Mouse (Mus musculus): ENCODE measurements at regions not wholly inside any gene's neighbourhood (a gene's known extent, or its start where the extent isn't known, plus 50 kb on each side); places are given as distances from the start of the nearest gene placed in this dataset.

GRCm38 (mm10) chr6:12140596-12140995, 233.0 kb downstream of the Phf14 start:
- Histone ChIP-seq H3K36me3 (no peaks in the 10 kb centered on the region), H3K4me2 (no peak overlapping the region), H3K9ac (replicated peaks) (no peak overlapping the region), H3K27ac (replicated peaks) (no peak overlapping the region), H3K4me1 (no peaks in the 10 kb centered on the region; the same call in 1 of the 2 replicates), H3K4me3 (replicated peaks) (no peak overlapping the region), H3K9me3 (replicated peaks) (no peaks in the 10 kb centered on the region), H3K27me3 (replicated peaks) (no peaks in the 10 kb centered on the region)
- WGBS, result 87% methylated on average over 2 of the region's 2 CpGs
- no peak for ATAC-seq (ENCODE audit: low FRiP score)

DNA sequence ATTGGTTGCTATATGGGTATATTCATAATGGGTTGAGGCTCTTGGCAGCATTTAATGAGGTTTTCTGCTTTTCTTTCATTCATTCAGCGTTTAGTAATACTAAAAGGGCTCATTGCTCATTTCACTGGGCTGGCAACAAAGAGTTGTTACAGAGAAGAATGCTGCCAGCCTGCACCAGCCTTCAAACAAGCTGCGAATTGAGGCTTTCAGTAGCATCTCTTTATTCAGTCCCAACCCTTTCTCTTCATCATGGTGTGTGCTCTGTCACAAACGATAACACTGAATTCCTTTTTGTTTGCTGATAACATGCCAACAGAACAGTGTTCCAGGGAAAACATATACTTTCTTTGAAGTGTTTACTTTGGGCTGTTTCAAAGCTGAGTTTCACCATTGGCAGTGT, 237.6 kb downstream of the Phf14 start:
- ATAC-seq (ENCODE audit: low FRiP score), result no peak
- H3K9me3 ChIP-seq (replicated peaks), result no peaks in the 10 kb centered on the region
- H3K4me1 ChIP-seq, result no peaks in the 10 kb centered on the region; the same call in 1 of the 2 replicates
- H3K4me2 ChIP-seq, result no peak overlapping the region
- H3K36me3 ChIP-seq, result no peaks in the 10 kb centered on the region
- H3K4me3 ChIP-seq (replicated peaks), result no peak overlapping the region
- WGBS, result 51% methylated on average over 3 of the region's 3 CpGs
- H3K9ac ChIP-seq (replicated peaks), result no peak overlapping the region
- no peaks in the 10 kb centered on the region for H3K27me3 ChIP-seq (replicated peaks)
- H3K27ac ChIP-seq (replicated peaks), result no peak overlapping the region

DNA sequence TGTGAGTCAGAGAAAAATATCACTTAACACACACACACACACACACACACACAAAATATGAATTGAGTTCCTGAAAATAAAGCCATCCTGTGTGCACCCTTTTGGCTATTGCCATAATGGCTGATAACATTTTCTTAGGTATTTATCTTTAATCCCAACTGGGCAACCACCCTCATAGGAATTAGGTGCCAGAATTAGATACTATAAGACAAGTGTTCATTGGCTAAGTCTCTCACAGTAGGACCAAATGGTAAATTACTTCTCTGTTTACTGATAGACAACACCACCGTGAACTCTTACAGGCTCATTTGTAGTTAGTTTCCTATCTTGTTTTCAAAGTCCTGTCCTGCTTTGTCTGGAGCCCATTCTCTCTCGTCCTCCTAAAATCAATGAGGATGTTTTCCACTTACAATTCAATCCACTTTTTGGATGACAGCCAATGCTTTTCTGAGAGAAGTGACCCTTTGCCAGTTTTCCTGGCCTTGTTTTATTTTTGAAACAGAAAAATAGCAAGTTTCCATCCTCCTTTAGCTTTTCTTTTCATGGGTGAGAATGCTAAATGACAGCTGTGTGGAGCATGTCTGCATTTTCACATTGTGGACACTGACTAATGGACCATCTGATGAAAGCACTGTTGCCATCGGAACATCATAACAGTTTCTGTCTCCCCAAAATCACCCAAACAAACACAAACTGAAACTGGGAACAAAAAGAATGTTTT, 243.2 kb downstream of the Phf14 start:
- ATAC-seq (ENCODE audit: low FRiP score), result no peak
- Histone ChIP-seq H3K9me3 (replicated peaks) (no peaks in the 10 kb centered on the region), H3K27ac (replicated peaks) (no peak overlapping the region), H3K27me3 (replicated peaks) (no peaks in the 10 kb centered on the region), H3K36me3 (no peaks in the 10 kb centered on the region), H3K4me1 (no peaks in the 10 kb centered on the region), H3K4me3 (replicated peaks) (no peak overlapping the region), H3K9ac (replicated peaks) (no peak overlapping the region), H3K4me2 (no peak overlapping the region)
- WGBS, result 55% methylated on average over 3 of the region's 3 CpGs

- 76% methylated on average over 1 of the region's 1 CpGs for WGBS
- Histone ChIP-seq H3K4me2 (no peak overlapping the region), H3K36me3 (no peaks in the 10 kb centered on the region), H3K9ac (replicated peaks) (no peak overlapping the region), H3K27me3 (replicated peaks) (no peaks in the 10 kb centered on the region), H3K9me3 (replicated peaks) (no peaks in the 10 kb centered on the region), H3K27ac (replicated peaks) (no peak overlapping the region), H3K4me1 (no peaks in the 10 kb centered on the region), H3K4me3 (replicated peaks) (no peak overlapping the region)
- no peak for ATAC-seq (ENCODE audit: low FRiP score)
Observed at GRCm38 (mm10) chr6:12163971-12164370, 256.4 kb downstream of the Phf14 start.

- H3K4me1 ChIP-seq, result no peaks in the 10 kb centered on the region
- no peak overlapping the region for H3K4me3 ChIP-seq (replicated peaks)
- H3K36me3 ChIP-seq, result no peaks in the 10 kb centered on the region
- no peak overlapping the region for H3K9ac ChIP-seq (replicated peaks)
- H3K9me3 ChIP-seq (replicated peaks), result no peaks in the 10 kb centered on the region
- H3K27me3 ChIP-seq (replicated peaks), result no peaks in the 10 kb centered on the region
- H3K27ac ChIP-seq (replicated peaks), result no peak overlapping the region
- ATAC-seq (ENCODE audit: low FRiP score), result no peak
- WGBS, result 92% methylated on average over 1 of the region's 1 CpGs
- no peak overlapping the region for H3K4me2 ChIP-seq
Observed at GRCm38 (mm10) chr6:12168533-12168932, 260.9 kb downstream of the Phf14 start.

GRCm38 (mm10) chr6:12169431-12169830, 261.8 kb downstream of the Phf14 start:
- Histone ChIP-seq H3K9me3 (replicated peaks) (no peaks in the 10 kb centered on the region), H3K27me3 (replicated peaks) (no peaks in the 10 kb centered on the region), H3K4me1 (no peaks in the 10 kb centered on the region), H3K4me3 (replicated peaks) (no peak overlapping the region), H3K36me3 (no peaks in the 10 kb centered on the region), H3K4me2 (no peak overlapping the region), H3K9ac (replicated peaks) (no peak overlapping the region), H3K27ac (replicated peaks) (no peak overlapping the region)
- ATAC-seq (ENCODE audit: low FRiP score), result no peak
- WGBS, result 74% methylated on average over 7 of the region's 7 CpGs

DNA sequence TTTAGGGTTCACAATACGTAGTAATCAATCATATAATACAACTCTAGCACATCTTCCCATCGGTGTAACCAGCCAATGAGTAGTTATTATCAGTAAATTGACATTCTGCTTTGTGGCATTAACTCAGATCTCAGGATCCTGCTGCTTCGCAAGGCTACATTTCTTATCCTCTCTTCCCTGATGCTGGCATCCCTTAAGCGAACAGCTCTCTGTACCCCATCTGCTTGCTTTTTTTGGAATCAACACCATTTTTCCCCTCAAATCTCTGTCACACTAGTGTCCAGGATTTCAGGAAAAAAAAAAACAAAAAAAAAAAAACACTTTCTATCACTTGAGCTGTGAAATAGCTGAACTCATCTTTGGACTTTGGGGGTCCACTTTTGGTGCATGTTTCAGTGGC, 263.1 kb downstream of the Phf14 start:
- Histone ChIP-seq H3K27me3 (replicated peaks) (no peaks in the 10 kb centered on the region), H3K9ac (replicated peaks) (no peak overlapping the region), H3K27ac (replicated peaks) (no peak overlapping the region), H3K9me3 (replicated peaks) (no peaks in the 10 kb centered on the region), H3K4me1 (no peaks in the 10 kb centered on the region), H3K36me3 (no peaks in the 10 kb centered on the region), H3K4me3 (replicated peaks) (no peak overlapping the region), H3K4me2 (no peak overlapping the region)
- 90% methylated on average over 4 of the region's 4 CpGs for WGBS
- no peak for ATAC-seq (ENCODE audit: low FRiP score)

DNA sequence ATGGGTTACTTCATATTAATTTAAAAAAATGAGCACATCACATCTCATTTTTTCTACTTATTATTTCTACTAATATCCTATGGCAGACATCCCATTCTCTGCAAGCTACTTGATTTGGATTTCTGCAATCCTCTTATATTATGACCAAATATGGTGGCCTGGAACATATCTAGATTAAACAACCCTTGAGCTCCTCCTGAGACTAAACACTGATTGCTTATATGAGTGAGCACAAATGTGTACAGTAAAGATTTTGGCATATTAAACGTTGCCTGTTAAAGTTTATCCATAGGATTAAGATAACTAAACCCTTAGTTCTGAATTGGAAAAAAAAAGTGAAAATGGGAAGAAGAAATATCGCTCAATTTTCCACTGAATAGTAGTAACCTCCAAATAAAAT, 263.6 kb downstream of the Phf14 start:
- no peak for ATAC-seq (ENCODE audit: low FRiP score)
- no peaks in the 10 kb centered on the region for H3K36me3 ChIP-seq

DNA sequence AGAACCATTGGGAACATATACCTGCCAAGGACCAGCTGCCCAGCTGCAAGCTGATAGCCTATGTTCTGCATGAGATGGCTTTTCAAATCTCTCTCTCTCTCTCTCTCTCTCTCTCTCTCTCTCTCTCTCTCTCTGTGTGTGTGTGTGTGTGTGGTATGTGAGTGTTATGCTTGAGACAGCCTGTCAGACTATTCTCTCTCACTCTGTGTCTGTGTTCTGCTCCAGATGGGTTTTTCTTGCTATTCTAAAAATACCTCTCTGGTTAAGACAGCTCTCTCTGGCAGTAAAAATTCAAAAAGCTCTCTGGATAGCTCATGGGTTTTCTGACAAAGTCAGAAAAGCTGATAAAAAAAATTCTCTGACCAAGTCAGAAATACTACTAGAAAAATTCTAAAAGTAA, 270.4 kb downstream of the Phf14 start:
- Histone ChIP-seq H3K36me3 (no peaks in the 10 kb centered on the region), H3K4me2 (no peak overlapping the region), H3K9ac (replicated peaks) (no peak overlapping the region), H3K4me1 (no peaks in the 10 kb centered on the region), H3K9me3 (replicated peaks) (no peaks in the 10 kb centered on the region), H3K27ac (replicated peaks) (no peak overlapping the region), H3K4me3 (replicated peaks) (no peak overlapping the region), H3K27me3 (replicated peaks) (no peaks in the 10 kb centered on the region)
- no peak for ATAC-seq (ENCODE audit: low FRiP score)

More for the DNA sequence above, 263.6 kb downstream of the Phf14 start:
- H3K4me3 ChIP-seq (replicated peaks), result no peak overlapping the region
- no peak overlapping the region for H3K27ac ChIP-seq (replicated peaks)
- WGBS, result 85% methylated on average over 2 of the region's 2 CpGs
- H3K4me1 ChIP-seq, result no peaks in the 10 kb centered on the region
- H3K9ac ChIP-seq (replicated peaks), result no peak overlapping the region
- H3K27me3 ChIP-seq (replicated peaks), result no peaks in the 10 kb centered on the region
- H3K9me3 ChIP-seq (replicated peaks), result no peaks in the 10 kb centered on the region
- no peak overlapping the region for H3K4me2 ChIP-seq

GRCm38 (mm10) chr6:12180951-12181350, 273.3 kb downstream of the Phf14 start:
- ATAC-seq (ENCODE audit: low FRiP score), result no peak
- Histone ChIP-seq H3K4me2 (no peak overlapping the region), H3K36me3 (no peaks in the 10 kb centered on the region), H3K4me1 (no peaks in the 10 kb centered on the region), H3K9me3 (replicated peaks) (no peaks in the 10 kb centered on the region), H3K9ac (replicated peaks) (no peak overlapping the region), H3K27me3 (replicated peaks) (no peaks in the 10 kb centered on the region), H3K4me3 (replicated peaks) (no peak overlapping the region), H3K27ac (replicated peaks) (no peak overlapping the region)
- 93% methylated on average over 3 of the region's 3 CpGs for WGBS

DNA sequence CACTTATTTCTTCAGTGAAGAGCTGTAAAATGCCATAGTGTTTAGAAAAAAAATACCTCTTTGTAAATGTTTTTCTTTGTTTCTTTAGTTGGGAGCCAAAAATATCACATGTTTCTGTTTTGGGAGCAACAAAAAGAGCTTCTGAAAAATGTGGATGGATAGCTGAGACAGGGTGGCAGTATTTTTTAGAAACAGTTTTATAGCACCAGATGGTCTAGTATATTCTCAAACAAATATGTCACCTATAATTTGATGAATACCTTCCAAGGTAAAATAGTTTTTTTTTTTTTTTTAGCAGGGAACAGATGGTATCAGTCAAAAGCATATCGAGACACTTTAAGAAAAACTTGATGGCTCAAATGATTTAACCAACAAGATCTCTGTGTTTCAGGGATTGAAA, 302.6 kb downstream of the Phf14 start:
- Histone ChIP-seq H3K4me1 (no peaks in the 10 kb centered on the region), H3K9me3 (replicated peaks) (no peaks in the 10 kb centered on the region), H3K4me2 (no peak overlapping the region), H3K36me3 (no peaks in the 10 kb centered on the region), H3K27ac (replicated peaks) (no peak overlapping the region), H3K9ac (replicated peaks) (no peak overlapping the region), H3K27me3 (replicated peaks) (no peaks in the 10 kb centered on the region), H3K4me3 (replicated peaks) (no peak overlapping the region)
- no peak for ATAC-seq (ENCODE audit: low FRiP score)
- 63% methylated on average over 1 of the region's 1 CpGs for WGBS

GRCm38 (mm10) chr6:12214526-12215177, 307.0 kb downstream of the Phf14 start:
- no peaks in the 10 kb centered on the region for H3K36me3 ChIP-seq
- H3K4me1 ChIP-seq, result no peaks in the 10 kb centered on the region
- H3K9me3 ChIP-seq (replicated peaks), result peaks cover 5% of the 10 kb centered on the region; the same call in 1 of the 2 replicates
- no peak for ATAC-seq (ENCODE audit: low FRiP score)
- no peak overlapping the region for H3K4me2 ChIP-seq
- WGBS, result 86% methylated on average over 12 of the region's 12 CpGs
- no peak overlapping the region for H3K4me3 ChIP-seq (replicated peaks)
- no peaks in the 10 kb centered on the region for H3K27me3 ChIP-seq (replicated peaks)
- H3K27ac ChIP-seq (replicated peaks), result no peak overlapping the region
- no peak overlapping the region for H3K9ac ChIP-seq (replicated peaks)

Data from neural tube, embryonic 15.5 days (tissue).